Comparison of ENCODE assay signal across 13 mouse cellular contexts in genomic region chr17:88443186-88443585, GRCm38 (mm10). TPM values are rescaled to one million over a fixed set of nuclear protein-coding genes. Genes with fewer than 3 reads are reported as not detected.
DNase-seq lines count a peak whose midpoint lies in the region; ATAC-seq and TF ChIP-seq lines count a peak whose summit lies in the region.
"Had no signal": no experiment of that assay in that cellular context is flagged by ENCODE, and none has a peak within 500 bp of the region (broad histone marks: within the 10 kb centered on the region; RNA-seq: fewer than 3 reads in every experiment).

No protein-coding gene starts in this region.

- WGBS in heart, embryonic 12.5 days = 83% methylated on average over 6 of the region's 6 CpGs
- 78% methylated on average over 6 of the region's 6 CpGs for WGBS in thymus, adult 2 months
- 85% methylated on average over 6 of the region's 6 CpGs for WGBS in intestine, embryonic 14.5 days
- 80% methylated on average over 6 of the region's 6 CpGs for WGBS in stomach, embryonic 15.5 days
- WGBS in forebrain, embryonic 11.5 days = 87% methylated on average over 6 of the region's 6 CpGs

- ATAC-seq in heart, embryonic 12.5 days (ENCODE audit: insufficient number of reproducible peaks, low FRiP score) = no peak
- ATAC-seq in intestine, embryonic 14.5 days (replicated peaks; ENCODE audit: low FRiP score, low TSS enrichment, low read depth) = no peak
- no peak for ATAC-seq in stomach, embryonic 15.5 days (ENCODE audit: insufficient read depth, low FRiP score, low read depth)
- no peak for ATAC-seq in forebrain, embryonic 11.5 days (replicated peaks; ENCODE audit: low FRiP score)
- ATAC-seq: inflammation-experienced regulatory T-cells, adult 6 months had no signal

- no peak overlapping the region for H3K4me3 ChIP-seq in heart, embryonic 12.5 days
- 0 out of 2 replicates have a peak overlapping the region, but pooled peaks have one; percentile 0 for H3K4me3 ChIP-seq in thymus, adult 2 months (ENCODE audit: control insufficient read depth, insufficient read depth, low read length)
- no peak overlapping the region for H3K4me3 ChIP-seq in intestine, embryonic 14.5 days (ENCODE audit: low read depth, low read length)
- no peak overlapping the region for H3K4me3 ChIP-seq in stomach, embryonic 15.5 days (replicated peaks)
- H3K4me3 ChIP-seq in forebrain, embryonic 11.5 days (ENCODE audit: low read depth, low read length) = no peak overlapping the region

- H3K27ac ChIP-seq in heart, embryonic 12.5 days (ENCODE audit: poor library complexity, severe bottlenecking) = no peak overlapping the region
- peak overlapping the region; percentile 1; the same call in 1 of the 2 replicates for H3K27ac ChIP-seq in thymus, adult 2 months (ENCODE audit: control insufficient read depth, insufficient read depth, low read length)
- no peak overlapping the region for H3K27ac ChIP-seq in intestine, embryonic 14.5 days (ENCODE audit: low read depth)
- H3K27ac ChIP-seq in stomach, embryonic 15.5 days = no peak overlapping the region
- H3K27ac ChIP-seq in forebrain, embryonic 11.5 days (ENCODE audit: low read depth, low read length) = no peak overlapping the region

- H3K4me2 ChIP-seq in heart, embryonic 12.5 days = peak overlapping the region; percentile 24; the same call in 1 of the 2 replicates
- peak overlapping the region; percentile 30 for H3K4me2 ChIP-seq in intestine, embryonic 14.5 days (ENCODE audit: low read length)
- H3K4me2 ChIP-seq in stomach, embryonic 15.5 days = peak overlapping the region; percentile 42
- H3K4me2 ChIP-seq in forebrain, embryonic 11.5 days (ENCODE audit: low read depth, low read length, severe bottlenecking) = no peak overlapping the region

- no peak for TF ChIP-seq CTCF in thymus, adult 2 months (IDR thresholded peaks at IDR 0.05; ENCODE audit: borderline replicate concordance, control insufficient read depth, extremely low read depth, insufficient read depth, low read length, poor library complexity)

- DNase-seq in heart, adult 8-10 months (ENCODE audit: low spot score) = no peak
- DNase-seq in thymus, adult 2 months = no peak
- DNase-seq in thymus, postnatal 36 days = no peak
- no peak for DNase-seq in intestine, embryonic 14.5 days (ENCODE audit: low spot score)
- DNase-seq in embryo, embryonic 10.5 days (ENCODE audit: low spot score) = no peak
- DNase-seq in forebrain, embryonic 11.5 days (ENCODE audit: low spot score) = no peak
- DNase-seq: adrenal gland, adult 8-10 months; cerebellum, adult 18-20 months; layer of hippocampus, adult 9-11 months; midbrain, embryonic 14.5 days had no signal

- no peaks in the 10 kb centered on the region for H3K27me3 ChIP-seq in heart, embryonic 12.5 days (replicated peaks)
- H3K27me3 ChIP-seq in thymus, adult 2 months (ENCODE audit: control insufficient read depth, insufficient read depth, low read length) = no peaks in the 10 kb centered on the region
- H3K27me3 ChIP-seq in intestine, embryonic 14.5 days (replicated peaks; ENCODE audit: control insufficient read depth, insufficient read depth, low read length) = no peaks in the 10 kb centered on the region
- no peaks in the 10 kb centered on the region for H3K27me3 ChIP-seq in stomach, embryonic 15.5 days (replicated peaks)
- no peaks in the 10 kb centered on the region for H3K27me3 ChIP-seq in forebrain, embryonic 11.5 days (ENCODE audit: control insufficient read depth, insufficient read depth, low read length)

- no peak overlapping the region for H3K9ac ChIP-seq in heart, embryonic 12.5 days
- no peak overlapping the region for H3K9ac ChIP-seq in intestine, embryonic 14.5 days (ENCODE audit: low read length)
- H3K9ac ChIP-seq in stomach, embryonic 15.5 days = no peak overlapping the region
- H3K9ac ChIP-seq in forebrain, embryonic 11.5 days (ENCODE audit: low read length) = no peak overlapping the region

- no peaks in the 10 kb centered on the region for H3K36me3 ChIP-seq in heart, embryonic 12.5 days
- no peaks in the 10 kb centered on the region for H3K36me3 ChIP-seq in thymus, adult 2 months (ENCODE audit: control insufficient read depth, insufficient read depth, low read length)
- no peaks in the 10 kb centered on the region for H3K36me3 ChIP-seq in intestine, embryonic 14.5 days (ENCODE audit: control insufficient read depth, insufficient read depth, low read length)
- H3K36me3 ChIP-seq in stomach, embryonic 15.5 days = no peaks in the 10 kb centered on the region
- H3K36me3 ChIP-seq in forebrain, embryonic 11.5 days (ENCODE audit: control insufficient read depth, insufficient read depth, low read length) = no peaks in the 10 kb centered on the region

- 0 out of 2 replicates have a peak, but pooled peaks cover 5% of the 10 kb centered on the region for H3K4me1 ChIP-seq in heart, embryonic 12.5 days (replicated peaks)
- H3K4me1 ChIP-seq in thymus, adult 2 months (replicated peaks; ENCODE audit: control insufficient read depth, insufficient read depth, low read length) = peaks cover 6% of the 10 kb centered on the region
- H3K4me1 ChIP-seq in intestine, embryonic 14.5 days (replicated peaks; ENCODE audit: control insufficient read depth, insufficient read depth, low read length) = no peaks in the 10 kb centered on the region
- peaks cover 10% of the 10 kb centered on the region; the same call in 1 of the 2 replicates for H3K4me1 ChIP-seq in stomach, embryonic 15.5 days
- no peaks in the 10 kb centered on the region for H3K4me1 ChIP-seq in forebrain, embryonic 11.5 days (replicated peaks; ENCODE audit: control insufficient read depth, insufficient read depth, low read length)

- TF ChIP-seq POLR2A in thymus, adult 2 months (IDR thresholded peaks at IDR 0.05; ENCODE audit: control insufficient read depth, extremely low read depth, insufficient read depth, low read length, poor library complexity) = no peak

- H3K9me3 ChIP-seq in heart, embryonic 12.5 days (replicated peaks) = no peaks in the 10 kb centered on the region
- no peaks in the 10 kb centered on the region for H3K9me3 ChIP-seq in intestine, embryonic 14.5 days (ENCODE audit: control insufficient read depth, low read length)
- H3K9me3 ChIP-seq in stomach, embryonic 15.5 days = no peaks in the 10 kb centered on the region
- H3K9me3 ChIP-seq in forebrain, embryonic 11.5 days (ENCODE audit: control insufficient read depth, low read length) = no peaks in the 10 kb centered on the region

RNA-seq across cellular contexts. Expression of gene Foxn2, which starts 2.7 kb away (rescaled TPM):
- polyA plus RNA-seq in heart, embryonic 12.5 days (2016; fragmentation: Nextera tagmentation; extraction: Ambion mirVana) = 12.2 and 12.4 TPM in 2 replicates
- total RNA-seq in heart, adult 8-10 months (2022) = 1 to 10 TPM; 6.7 to 7.8 (median 6.9) TPM
- polyA plus RNA-seq in thymus, adult 2 months (2012; rRNA removed) = 11.0 and 12.1 TPM in 2 replicates
- 12.1 and 13.5 TPM in 2 replicates for polyA plus RNA-seq in intestine, embryonic 14.5 days (2014; fragmentation: Nextera tagmentation; extraction: Ambion mirVana)
- polyA plus RNA-seq in stomach, embryonic 15.5 days (2015; fragmentation: Nextera tagmentation; extraction: Ambion mirVana) = 16.8 and 17.8 TPM in 2 replicates
- 7.1 and 9.5 TPM in 2 replicates for polyA plus RNA-seq in forebrain, embryonic 11.5 days (2014; fragmentation: Nextera tagmentation; extraction: Ambion mirVana)
